Mouse (Mus musculus): ENCODE results near the gene Wdr48. TPM values are rescaled to one million over a fixed set of nuclear protein-coding genes. Genes with fewer than 3 reads are reported as not detected.
A peak's percentile ranks its signal among the peaks of the same experiment; 100 is the strongest.

The Wdr48 gene
- total RNA-seq (2021): 10 to 100 TPM; 46.5 to 52.9 TPM
- long read RNA-seq, experiment 1, transcript Wdr48-201 (19 exons, 3,845 nt): major isoform, 31 of 36 reads
- long read RNA-seq, experiment 1, partial matches to known transcripts: 2 of 36 reads
- long read RNA-seq, experiment 1, other reads (novel, unspliced or antisense): 3 of 36 reads
- long read RNA-seq, experiment 2, transcript Wdr48-201 (19 exons, 3,845 nt): major isoform, 39 of 62 reads
- long read RNA-seq, experiment 2, partial matches to known transcripts: 17 of 62 reads
- long read RNA-seq, experiment 2, other reads (novel, unspliced or antisense): 5 of 62 reads

GRCm38 (mm10) chr9:119894339-119895009, at the start of gene Wdr48:
Gene Wdr48, plus strand, starts transcription at chr9:119894878.
- peak; percentile 89 to 94 for DNase-seq (ENCODE audit: low spot score in 2 of 2)

- DNase-seq (ENCODE audit: low spot score in 2 of 2): no peak
Measured at GRCm38 (mm10) chr9:119847187-119847586, 47.5 kb upstream of the Wdr48 start.

- no peak for DNase-seq (ENCODE audit: low spot score in 2 of 2)
Measured at GRCm38 (mm10) chr9:119848671-119849070, 46.0 kb upstream of the Wdr48 start.

- DNase-seq (ENCODE audit: low spot score in 2 of 2): no peak
Measured at GRCm38 (mm10) chr9:119849214-119849613, 45.5 kb upstream of the Wdr48 start.

DNA sequence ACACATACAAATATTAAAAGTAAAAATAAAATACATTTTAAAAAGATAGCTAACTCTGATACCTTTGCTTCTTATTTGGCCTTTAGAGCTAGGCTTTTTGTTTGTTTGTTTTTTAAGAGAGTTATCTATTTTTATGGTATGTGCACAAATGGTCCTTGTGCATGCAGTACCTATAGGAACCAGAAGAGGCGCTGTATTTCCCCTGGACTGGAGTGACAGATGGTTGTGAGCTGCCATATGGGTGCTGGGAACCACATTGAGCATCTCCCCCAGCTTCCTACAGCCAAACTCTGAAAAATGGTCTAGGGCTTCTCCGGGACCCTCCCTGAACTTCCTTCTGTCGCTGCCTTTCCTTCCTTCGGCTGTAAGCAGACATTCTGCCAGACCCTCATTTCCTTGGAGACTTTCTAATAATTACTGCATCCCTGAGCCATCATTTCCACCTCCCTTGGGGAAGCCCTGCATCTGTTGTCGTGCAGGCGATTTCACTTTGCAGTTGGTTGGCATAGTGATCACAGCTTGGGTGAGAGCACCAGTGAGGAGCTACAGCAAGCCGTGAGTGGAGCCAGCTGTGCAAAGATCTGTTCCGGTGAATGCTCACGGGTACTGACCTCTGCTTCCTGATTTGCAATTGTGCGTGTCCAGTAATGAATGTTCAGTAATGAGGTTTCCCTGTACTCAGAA, 42.2 kb upstream of the Wdr48 start:
- DNase-seq (ENCODE audit: low spot score in 2 of 2): no peak

GRCm38 (mm10) chr9:119853071-119853846, 41.4 kb upstream of the Wdr48 start:
- DNase-seq (ENCODE audit: low spot score in 2 of 2): no peak

- DNase-seq (ENCODE audit: low spot score in 2 of 2): no peak
Measured at GRCm38 (mm10) chr9:119854170-119854569, 40.5 kb upstream of the Wdr48 start.

DNA sequence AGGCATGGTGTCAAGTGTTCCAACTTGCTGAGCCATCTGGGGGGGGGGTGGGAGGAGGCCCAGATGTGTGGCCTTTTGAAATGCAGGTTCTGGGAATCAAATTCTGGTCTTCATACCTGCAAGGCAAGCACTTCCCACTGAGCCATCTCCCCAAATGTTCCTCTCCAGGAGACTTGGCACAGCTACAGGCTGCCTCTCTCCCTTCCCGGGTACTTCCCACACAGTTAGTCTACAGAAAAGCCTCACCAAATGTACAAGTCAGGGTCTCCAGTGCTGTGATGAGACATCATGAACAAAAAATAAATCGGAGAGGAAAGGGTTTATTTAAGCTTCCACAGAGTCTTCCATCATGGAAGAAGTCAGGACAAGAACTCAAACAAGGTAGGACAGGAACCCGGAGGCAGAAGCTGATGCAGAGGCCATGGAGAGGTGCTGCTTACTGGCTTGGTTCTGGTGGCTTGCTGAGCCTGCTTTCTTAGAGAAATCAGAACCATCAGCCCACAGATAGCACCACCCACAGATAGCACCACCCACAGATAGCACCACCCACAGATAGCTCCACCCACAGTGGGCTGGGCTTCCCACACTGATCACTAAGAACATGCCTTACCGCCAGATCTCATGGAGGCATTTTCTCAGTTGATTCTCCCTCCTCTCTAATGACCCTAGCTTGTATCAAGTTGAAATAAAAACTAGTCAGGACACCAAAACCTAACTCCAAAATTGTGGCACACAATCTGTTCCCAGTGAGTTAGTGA, 7.4 kb upstream of the Wdr48 start:
- no peak for DNase-seq (ENCODE audit: low spot score in 2 of 2)

- no peak for DNase-seq (ENCODE audit: low spot score in 2 of 2)
Measured at GRCm38 (mm10) chr9:119888843-119889246, 5.8 kb upstream of the Wdr48 start.

GRCm38 (mm10) chr9:119889446-119889845, 5.2 kb upstream of the Wdr48 start:
- no peak for DNase-seq (ENCODE audit: low spot score in 2 of 2)

DNA sequence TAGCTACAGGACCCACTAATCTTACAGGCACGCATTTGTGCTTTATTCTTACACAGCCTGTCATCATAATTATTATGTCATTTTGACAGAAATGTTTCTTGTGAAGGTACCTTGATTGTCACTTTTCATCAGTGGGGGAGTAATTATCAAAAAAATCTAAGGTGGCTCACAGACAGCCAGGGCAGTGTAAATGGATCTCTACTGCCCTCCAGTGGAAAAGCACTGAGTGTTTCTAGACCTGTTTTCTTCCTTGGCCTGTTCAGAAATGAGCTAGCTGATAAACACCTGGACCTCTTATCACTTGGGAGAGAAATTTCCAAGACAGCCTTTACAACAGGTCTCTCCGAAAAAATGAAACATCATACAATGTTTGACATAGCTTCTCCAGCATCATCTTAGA, 4.0 kb upstream of the Wdr48 start:
- DNase-seq (ENCODE audit: low spot score in 2 of 2): no peak

DNA sequence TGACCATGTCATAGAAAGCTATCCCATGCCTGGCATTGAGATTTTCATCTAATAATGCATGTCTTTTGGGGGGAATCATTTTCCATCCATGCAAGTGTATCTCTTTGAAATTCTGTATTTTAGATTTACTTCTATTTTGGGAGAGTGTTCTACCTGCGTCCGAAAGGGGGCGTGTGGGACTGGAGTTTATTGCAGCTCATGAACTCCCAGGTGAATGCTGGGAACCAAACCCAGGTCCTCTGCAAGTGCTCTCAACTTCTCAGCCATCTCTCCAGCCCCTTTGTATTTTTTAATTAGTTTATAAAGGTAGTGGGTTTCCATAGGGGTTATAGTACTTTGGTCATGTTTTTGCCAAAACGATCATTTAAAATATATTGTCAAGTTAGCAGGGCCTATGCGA, 797 bp upstream of the Wdr48 start:
- DNase-seq (ENCODE audit: low spot score in 2 of 2): no peak

GRCm38 (mm10) chr9:119895040-119895721, 503 bp downstream of the Wdr48 start:
- no peak for DNase-seq (ENCODE audit: low spot score in 2 of 2)

DNA sequence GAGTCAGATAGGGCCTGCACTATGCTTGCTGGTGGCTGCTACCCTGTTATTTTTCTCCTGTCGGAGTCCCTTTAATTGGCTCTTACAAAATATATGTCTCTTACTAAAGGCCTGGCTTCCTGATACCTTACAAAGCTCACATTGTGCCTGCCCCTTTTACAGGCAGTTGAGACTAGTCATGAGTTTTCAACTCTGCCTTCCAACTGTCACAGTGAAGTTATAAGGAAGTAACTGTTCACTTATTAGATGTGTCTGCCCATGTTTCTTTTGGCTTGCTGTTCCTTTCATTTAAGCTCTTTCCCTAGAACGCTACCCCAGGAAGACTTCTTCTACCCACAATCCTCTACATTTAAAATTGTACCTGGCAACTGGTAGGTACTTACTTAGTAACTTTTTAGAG, 4.8 kb downstream of the Wdr48 start:
- DNase-seq (ENCODE audit: low spot score in 2 of 2): no peak

- DNase-seq (ENCODE audit: low spot score in 2 of 2): no peak
Measured at GRCm38 (mm10) chr9:119902410-119903151, 7.9 kb downstream of the Wdr48 start.

DNA sequence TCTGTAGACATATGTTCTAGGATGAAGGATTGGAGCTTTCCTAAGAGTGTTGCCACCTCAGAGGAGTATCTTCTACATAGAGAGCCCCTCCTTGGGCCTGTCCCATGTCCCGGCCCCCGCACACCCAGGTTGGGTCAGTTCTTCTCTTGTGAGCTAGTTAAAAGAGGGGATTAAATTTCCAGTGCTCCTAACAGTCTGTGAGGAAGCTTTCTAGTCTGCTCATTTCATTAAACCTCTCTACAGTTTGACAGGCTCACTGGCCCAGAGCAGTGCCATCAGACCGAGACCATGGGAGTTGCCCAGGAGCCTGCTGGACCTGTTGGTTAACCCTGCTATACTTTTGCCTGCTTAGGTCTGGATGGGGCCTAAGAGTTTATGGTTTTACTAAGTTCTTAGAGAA, 14.0 kb downstream of the Wdr48 start:
- no peak for DNase-seq (ENCODE audit: low spot score in 2 of 2)

DNA sequence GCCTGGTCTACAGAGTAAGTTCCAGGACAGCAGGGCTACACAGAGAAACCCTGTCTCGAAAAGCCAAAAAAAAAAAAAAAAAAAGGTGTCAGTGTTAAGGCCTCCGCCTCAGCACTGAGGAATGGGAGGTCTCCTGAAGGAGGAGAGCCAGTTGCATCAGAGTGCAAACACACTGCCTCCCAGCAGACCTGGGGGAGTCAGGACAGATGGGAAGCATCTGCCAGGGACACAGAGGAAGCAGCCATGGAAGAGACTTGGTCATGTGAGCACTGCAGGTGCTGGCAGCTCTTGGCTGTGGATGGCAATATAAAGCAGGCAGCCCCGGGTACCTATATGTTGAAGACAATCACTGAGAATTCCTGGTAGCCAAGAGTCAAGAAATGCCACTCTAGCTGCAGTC, 15.3 kb downstream of the Wdr48 start:
- no peak for DNase-seq (ENCODE audit: low spot score in 2 of 2)

- DNase-seq (ENCODE audit: low spot score in 2 of 2): no peak
Measured at GRCm38 (mm10) chr9:119913087-119913838, 18.6 kb downstream of the Wdr48 start.

- DNase-seq (ENCODE audit: low spot score in 2 of 2): no peak
Measured at GRCm38 (mm10) chr9:119919858-119920257, 25.2 kb downstream of the Wdr48 start.

Measured in adrenal gland, adult 18-20 months (tissue).